Mouse (Mus musculus): ENCODE results near the gene Rita1. TPM values are rescaled to one million over a fixed set of nuclear protein-coding genes. Genes with fewer than 3 reads are reported as not detected.

The Rita1 gene
- total and polyA plus RNA-seq, 3 experiments: 8.4 to 42.4 (median 9.5) TPM

- TF ChIP-seq CTCF (IDR thresholded peaks at IDR 0.05; ENCODE audit: low read depth, low read length): no peak
- no peak for TF ChIP-seq TAL1 (conservative IDR thresholded peaks at IDR 0.05; ENCODE audit: low read depth, low read length)
- no peak for TF ChIP-seq POLR2AphosphoS5 (IDR thresholded peaks at IDR 0.05; ENCODE audit: insufficient replicate concordance, low read depth, low read length)
- no peak for TF ChIP-seq GATA2 (IDR thresholded peaks at IDR 0.05; ENCODE audit: borderline replicate concordance, low read depth, low read length)
- no peak for TF ChIP-seq GATA1 (IDR thresholded peaks at IDR 0.05; ENCODE audit: borderline replicate concordance, low read length)
- Histone ChIP-seq H3K4me1 (ENCODE audit: insufficient read depth, low read depth, low read length) (peaks cover 7% of the 10 kb centered on the region), H3K9me3 (replicated peaks) (no peaks in the 10 kb centered on the region), H3K27me3 (ENCODE audit: insufficient read depth, low read length) (no peaks in the 10 kb centered on the region), H3K4me3 (ENCODE audit: low read depth, low read length) (no peak overlapping the region), H3K36me3 (replicated peaks) (peaks cover 79% of the 10 kb centered on the region)
- ATAC-seq (ENCODE audit: extremely low read depth, insufficient number of reproducible peaks, low FRiP score, poor library complexity, severe bottlenecking) (no peak), DNase-seq (ENCODE audit: low spot score) (no peak)
These were observed 49.2 kb downstream of the Rita1 start for GRCm38 (mm10) chr5:120562956-120563913.

DNA sequence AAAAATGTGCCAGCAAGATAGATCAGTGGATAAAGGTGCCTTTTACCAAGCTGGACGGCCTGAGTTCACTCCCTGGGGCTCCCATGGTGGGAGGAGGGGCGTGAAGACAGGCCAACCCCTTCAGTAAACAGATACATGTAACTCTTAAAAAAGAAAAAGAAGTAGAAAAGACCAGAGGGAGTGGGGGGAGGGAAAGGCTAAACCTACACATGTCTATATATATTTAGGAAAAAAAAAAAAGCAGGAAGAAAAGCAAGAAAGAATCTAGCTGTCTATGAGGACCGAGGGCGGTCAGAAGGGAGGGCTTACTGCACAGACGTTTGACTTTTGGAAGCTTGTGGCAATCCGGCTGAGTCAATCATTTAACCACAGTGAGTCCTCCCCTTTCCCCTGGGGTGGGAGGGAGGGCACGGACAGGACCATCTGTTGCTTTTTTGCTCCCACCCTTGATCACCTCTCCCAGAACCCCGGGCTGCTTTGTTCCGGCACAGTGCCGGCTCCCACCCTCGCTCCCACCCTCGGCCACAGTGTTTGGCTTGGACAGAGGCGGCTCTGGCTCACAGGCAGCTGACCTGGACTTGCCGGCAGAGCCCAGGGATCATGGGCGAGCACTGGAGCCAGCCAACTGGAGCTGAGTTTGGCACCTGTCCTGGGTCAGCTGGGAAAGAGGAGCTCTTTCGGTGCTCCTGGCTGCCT is 51.6 kb downstream of the Rita1 start:
- Histone ChIP-seq H3K4me1 (ENCODE audit: insufficient read depth, low read depth, low read length) (peaks cover 7% of the 10 kb centered on the region), H3K36me3 (replicated peaks) (peaks cover 78% of the 10 kb centered on the region), H3K9me3 (replicated peaks) (no peaks in the 10 kb centered on the region), H3K27me3 (ENCODE audit: insufficient read depth, low read length) (no peaks in the 10 kb centered on the region; the same call in 1 of the 2 replicates), H3K4me3 (ENCODE audit: low read depth, low read length) (no peak overlapping the region)
- no peak for ATAC-seq (ENCODE audit: extremely low read depth, insufficient number of reproducible peaks, low FRiP score, poor library complexity, severe bottlenecking)
- no peak for DNase-seq (ENCODE audit: low spot score)
- TF ChIP-seq GATA2 (IDR thresholded peaks at IDR 0.05; ENCODE audit: borderline replicate concordance, low read depth, low read length): no peak
- TF ChIP-seq POLR2AphosphoS5 (IDR thresholded peaks at IDR 0.05; ENCODE audit: insufficient replicate concordance, low read depth, low read length): no peak
- no peak for TF ChIP-seq GATA1 (IDR thresholded peaks at IDR 0.05; ENCODE audit: borderline replicate concordance, low read length)
- TF ChIP-seq CTCF (IDR thresholded peaks at IDR 0.05; ENCODE audit: low read depth, low read length): no peak
- no peak for TF ChIP-seq TAL1 (conservative IDR thresholded peaks at IDR 0.05; ENCODE audit: low read depth, low read length)

DNA sequence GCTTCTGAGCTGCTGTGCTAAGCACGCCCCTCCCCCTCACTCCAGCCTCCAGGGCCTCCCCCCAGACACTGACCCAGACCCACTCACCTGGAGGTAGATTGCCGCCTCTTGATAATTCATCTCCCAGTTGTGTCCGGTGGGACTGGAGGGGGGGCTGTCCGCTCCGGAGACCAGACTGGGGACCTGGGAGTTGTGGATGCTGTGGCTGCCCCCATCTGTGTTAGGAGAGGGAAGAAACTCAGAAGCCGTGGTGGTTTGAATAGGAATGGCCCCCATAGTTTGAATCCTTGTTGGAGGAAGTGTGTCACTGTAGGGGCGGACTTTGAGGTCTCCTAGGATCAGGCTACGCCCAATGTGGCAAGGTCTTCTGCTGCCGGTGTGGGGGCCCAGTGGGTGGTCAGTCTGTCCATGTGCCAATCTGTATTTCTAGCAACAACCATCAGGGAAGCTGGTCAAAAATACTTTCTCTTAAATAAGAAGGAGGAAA is 52.2 kb downstream of the Rita1 start:
- H3K9me3 ChIP-seq (replicated peaks): no peaks in the 10 kb centered on the region
- DNase-seq (ENCODE audit: low spot score) (no peak), ATAC-seq (ENCODE audit: extremely low read depth, insufficient number of reproducible peaks, low FRiP score, poor library complexity, severe bottlenecking) (no peak)
- no peak overlapping the region for H3K4me3 ChIP-seq (ENCODE audit: low read depth, low read length)
- H3K4me1 ChIP-seq (ENCODE audit: insufficient read depth, low read depth, low read length): peaks cover 7% of the 10 kb centered on the region
- H3K36me3 ChIP-seq (replicated peaks): peaks cover 78% of the 10 kb centered on the region
- no peak for TF ChIP-seq TAL1 (conservative IDR thresholded peaks at IDR 0.05; ENCODE audit: low read depth, low read length)
- TF ChIP-seq GATA2 (IDR thresholded peaks at IDR 0.05; ENCODE audit: borderline replicate concordance, low read depth, low read length): no peak
- no peak for TF ChIP-seq GATA1 (IDR thresholded peaks at IDR 0.05; ENCODE audit: borderline replicate concordance, low read length)
- no peak for TF ChIP-seq POLR2AphosphoS5 (IDR thresholded peaks at IDR 0.05; ENCODE audit: insufficient replicate concordance, low read depth, low read length)
- TF ChIP-seq CTCF (IDR thresholded peaks at IDR 0.05; ENCODE audit: low read depth, low read length): no peak
- H3K27me3 ChIP-seq (ENCODE audit: insufficient read depth, low read length): no peaks in the 10 kb centered on the region; the same call in 1 of the 2 replicates

- Histone ChIP-seq H3K4me3 (ENCODE audit: low read depth, low read length) (no peak overlapping the region), H3K36me3 (replicated peaks) (peaks cover 82% of the 10 kb centered on the region), H3K27me3 (ENCODE audit: insufficient read depth, low read length) (no peaks in the 10 kb centered on the region; the same call in 1 of the 2 replicates), H3K4me1 (ENCODE audit: insufficient read depth, low read depth, low read length) (peaks cover 4% of the 10 kb centered on the region), H3K9me3 (replicated peaks) (no peaks in the 10 kb centered on the region)
- ATAC-seq (ENCODE audit: extremely low read depth, insufficient number of reproducible peaks, low FRiP score, poor library complexity, severe bottlenecking) (no peak), DNase-seq (ENCODE audit: low spot score) (no peak)
- TF ChIP-seq POLR2AphosphoS5 (IDR thresholded peaks at IDR 0.05; ENCODE audit: insufficient replicate concordance, low read depth, low read length) (no peak), GATA2 (IDR thresholded peaks at IDR 0.05; ENCODE audit: borderline replicate concordance, low read depth, low read length) (no peak)
These were observed 53.6 kb downstream of the Rita1 start for GRCm38 (mm10) chr5:120558762-120559161.

DNA sequence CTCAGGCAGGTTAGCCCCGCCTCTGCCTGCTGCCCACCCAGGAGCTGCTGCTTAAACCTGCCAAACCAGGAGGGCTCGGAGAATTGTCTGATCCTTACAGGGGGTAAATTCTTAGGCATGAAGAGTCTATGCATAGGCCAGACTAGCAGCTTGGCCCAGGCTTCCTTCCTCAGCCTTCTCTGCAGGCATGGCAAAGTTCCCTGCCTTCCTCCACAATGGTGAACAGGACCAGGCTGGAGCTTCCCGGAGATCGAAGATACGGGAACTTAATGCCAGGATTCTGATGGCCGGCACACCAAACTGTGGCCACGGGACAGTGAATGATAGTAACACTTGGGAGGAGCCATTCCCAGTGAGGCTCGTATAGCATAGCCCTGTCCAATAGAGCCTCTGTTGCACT is 54.3 kb downstream of the Rita1 start:
- Histone ChIP-seq H3K9me3 (replicated peaks) (no peaks in the 10 kb centered on the region), H3K4me3 (ENCODE audit: low read depth, low read length) (no peak overlapping the region), H3K36me3 (replicated peaks) (peaks cover 82% of the 10 kb centered on the region), H3K4me1 (ENCODE audit: insufficient read depth, low read depth, low read length) (peaks cover 5% of the 10 kb centered on the region; the same call in 1 of the 2 replicates), H3K27me3 (ENCODE audit: insufficient read depth, low read length) (no peaks in the 10 kb centered on the region; the same call in 1 of the 2 replicates)
- TF ChIP-seq CTCF (IDR thresholded peaks at IDR 0.05; ENCODE audit: low read depth, low read length) (no peak), TAL1 (conservative IDR thresholded peaks at IDR 0.05; ENCODE audit: low read depth, low read length) (no peak), GATA2 (IDR thresholded peaks at IDR 0.05; ENCODE audit: borderline replicate concordance, low read depth, low read length) (no peak), POLR2AphosphoS5 (IDR thresholded peaks at IDR 0.05; ENCODE audit: insufficient replicate concordance, low read depth, low read length) (no peak)
- ATAC-seq (ENCODE audit: extremely low read depth, insufficient number of reproducible peaks, low FRiP score, poor library complexity, severe bottlenecking) (no peak), DNase-seq (ENCODE audit: low spot score) (no peak)

DNA sequence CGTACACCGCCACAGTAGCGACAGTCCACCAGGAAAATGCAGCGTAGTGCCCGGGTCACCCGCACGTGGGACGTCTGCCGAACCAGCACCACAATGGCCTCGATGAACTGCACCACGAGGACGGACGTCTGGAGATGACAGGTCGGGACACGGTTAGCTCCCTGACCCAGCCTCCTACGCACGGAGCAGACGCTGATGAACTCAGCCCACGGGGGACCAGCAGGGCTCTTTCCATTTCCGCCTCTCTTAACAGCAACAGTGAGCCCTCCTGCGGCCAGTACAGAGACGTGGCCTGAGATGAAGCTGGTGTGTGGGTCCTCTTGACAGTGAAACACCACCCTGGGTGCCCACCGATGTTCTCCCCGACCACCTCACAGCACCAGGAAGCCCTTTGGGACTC is 56.5 kb downstream of the Rita1 start:
- H3K36me3 ChIP-seq (replicated peaks): peaks cover 93% of the 10 kb centered on the region
- H3K4me1 ChIP-seq (ENCODE audit: insufficient read depth, low read depth, low read length): peaks cover 5% of the 10 kb centered on the region; the same call in 1 of the 2 replicates
- H3K4me3 ChIP-seq (ENCODE audit: low read depth, low read length): no peak overlapping the region
- H3K27me3 ChIP-seq (ENCODE audit: insufficient read depth, low read length): no peaks in the 10 kb centered on the region; the same call in 1 of the 2 replicates
- DNase-seq (ENCODE audit: low spot score): no peak
- ATAC-seq (ENCODE audit: extremely low read depth, insufficient number of reproducible peaks, low FRiP score, poor library complexity, severe bottlenecking): no peak
- H3K9me3 ChIP-seq (replicated peaks): no peaks in the 10 kb centered on the region
- no peak for TF ChIP-seq POLR2AphosphoS5 (IDR thresholded peaks at IDR 0.05; ENCODE audit: insufficient replicate concordance, low read depth, low read length)

Measured in G1E (cell line).